Mouse (Mus musculus) heart, embryonic 10.5 days (tissue): ENCODE results near the gene Limk1. TPM values are rescaled to one million over a fixed set of nuclear protein-coding genes. Genes with fewer than 3 reads are reported as not detected.
"Not testable (repeated sequence)": the region's sequence is repeated elsewhere in the genome, so short reads cannot be mapped to it uniquely, and the experiment has no call there.

Experiments used
- DNase-seq: peaks from one replicate; pipeline ENCODE4 v3.0.0-alpha.2; 2017; ENCODE audit warnings: low spot score
- H3K27ac ChIP-seq: fragments of 300-500 bp; sonication (generic); 2 replicates; pipeline ENCODE4 v1.5.1; 2016; ENCODE audit warnings: mild to moderate bottlenecking
- H3K27me3 ChIP-seq: fragments of 300-500 bp; sonication (generic); 2 replicates; pipeline ENCODE4 v1.6.1; 2016; ENCODE audit warnings: mild to moderate bottlenecking; ENCODE audit not compliant: poor library complexity, insufficient read depth, severe bottlenecking
- H3K36me3 ChIP-seq: fragments of 300-500 bp; sonication (generic); 2 replicates; pipeline ENCODE4 v1.6.1; 2016; ENCODE audit warnings: mild to moderate bottlenecking, moderate library complexity
- H3K4me1 ChIP-seq: fragments of 300-500 bp; sonication (generic); 2 replicates; pipeline ENCODE4 v1.6.1; 2016; ENCODE audit warnings: mild to moderate bottlenecking
- H3K4me3 ChIP-seq: fragments of 300-500 bp; sonication (generic); 2 replicates; pipeline ENCODE4 v1.5.1; 2016; ENCODE audit warnings: mild to moderate bottlenecking, moderate library complexity
- H3K9me3 ChIP-seq: fragments of 300-500 bp; sonication (generic); 2 replicates; pipeline ENCODE4 v1.6.1; 2016; ENCODE audit warnings: mild to moderate bottlenecking, moderate library complexity
- WGBS: fragments of 180-500 bp; shearing (Covaris S2); methylation state at CpG from one replicate; pipeline ENCODE4 v1.1.7; 2016; 5-methylcytosine and 5-hydroxymethylcytosine counted together
- polyA plus RNA-seq: library from polyadenylated mRNA; unstranded; fragments of >200 nt; fragmentation: Nextera tagmentation; extraction: Ambion mirVana; gene quantifications from 2 replicates; pipeline ENCODE4 v1.2.1, GENCODE M21; 2016

Gene Limk1
- polyA plus RNA-seq, 1 experiment from 2014 or later, result 4.7 TPM

GRCm38 (mm10) chr5:134674977-134675376, 13.4 kb downstream of the Limk1 start:
- WGBS, result 51% methylated on average over 5 of the region's 5 CpGs
- 0 out of 2 replicates have a peak, but pooled peaks cover 4% of the 10 kb centered on the region for H3K27me3 ChIP-seq
- H3K36me3 ChIP-seq, result peaks cover 21% of the 10 kb centered on the region
- peak overlapping the region; percentile 92; the same call in 1 of the 2 replicates for H3K27ac ChIP-seq
- peaks cover 53% of the 10 kb centered on the region for H3K4me1 ChIP-seq
- no peak for DNase-seq
- no peaks in the 10 kb centered on the region for H3K9me3 ChIP-seq
- H3K4me3 ChIP-seq, result no peak overlapping the region

GRCm38 (mm10) chr5:134672611-134673010, 15.8 kb downstream of the Limk1 start:
- Histone ChIP-seq H3K9me3 (no peaks in the 10 kb centered on the region), H3K27ac (no peak overlapping the region), H3K27me3 (no peaks in the 10 kb centered on the region), H3K4me1 (peaks cover 35% of the 10 kb centered on the region), H3K4me3 (no peak overlapping the region), H3K36me3 (peaks cover 33% of the 10 kb centered on the region)
- no peak for DNase-seq
- 92% methylated on average over 6 of the region's 6 CpGs for WGBS

GRCm38 (mm10) chr5:134672198-134672516, 16.2 kb downstream of the Limk1 start:
- Histone ChIP-seq H3K9me3 (no peaks in the 10 kb centered on the region), H3K36me3 (peaks cover 37% of the 10 kb centered on the region), H3K4me3 (no peak overlapping the region), H3K27ac (no peak overlapping the region), H3K27me3 (no peaks in the 10 kb centered on the region), H3K4me1 (peaks cover 30% of the 10 kb centered on the region)
- DNase-seq, result no peak
- WGBS, result 89% methylated on average over 1 of the region's 1 CpGs

GRCm38 (mm10) chr5:134671335-134672197, 16.8 kb downstream of the Limk1 start:
- H3K36me3 ChIP-seq, result peaks cover 37% of the 10 kb centered on the region
- DNase-seq, result no peak
- H3K27me3 ChIP-seq, result no peaks in the 10 kb centered on the region
- peaks cover 24% of the 10 kb centered on the region for H3K4me1 ChIP-seq
- no peaks in the 10 kb centered on the region for H3K9me3 ChIP-seq
- H3K4me3 ChIP-seq, result no peak overlapping the region
- WGBS, result 80% methylated on average over 17 of the region's 17 CpGs
- peak overlapping the region; percentile 29; the same call in 1 of the 2 replicates for H3K27ac ChIP-seq

- Histone ChIP-seq H3K9me3 (no peaks in the 10 kb centered on the region), H3K4me1 (peaks cover 5% of the 10 kb centered on the region; the same call in 1 of the 2 replicates), H3K27me3 (no peaks in the 10 kb centered on the region), H3K36me3 (peaks cover 54% of the 10 kb centered on the region), H3K27ac (no peak overlapping the region), H3K4me3 (no peak overlapping the region)
- WGBS, result 75% methylated on average over 20 of the region's 20 CpGs
- DNase-seq, result no peak
Measured at GRCm38 (mm10) chr5:134669001-134669708, 19.2 kb downstream of the Limk1 start.

GRCm38 (mm10) chr5:134668495-134668894, 19.9 kb downstream of the Limk1 start:
- DNase-seq, result no peak
- Histone ChIP-seq H3K4me1 (peaks cover 5% of the 10 kb centered on the region; the same call in 1 of the 2 replicates), H3K9me3 (no peaks in the 10 kb centered on the region), H3K36me3 (peaks cover 58% of the 10 kb centered on the region), H3K27ac (no peak overlapping the region), H3K27me3 (no peaks in the 10 kb centered on the region), H3K4me3 (no peak overlapping the region)
- 30% methylated on average over 8 of the region's 8 CpGs for WGBS

- no peaks in the 10 kb centered on the region for H3K27me3 ChIP-seq
- WGBS, result 75% methylated on average over 4 of the region's 4 CpGs
- H3K27ac ChIP-seq, result no peak overlapping the region
- peaks cover 32% of the 10 kb centered on the region for H3K36me3 ChIP-seq
- no peak for DNase-seq
- peaks cover 3% of the 10 kb centered on the region; the same call in 1 of the 2 replicates for H3K4me1 ChIP-seq
- no peaks in the 10 kb centered on the region for H3K9me3 ChIP-seq
- H3K4me3 ChIP-seq, result no peak overlapping the region
Measured at GRCm38 (mm10) chr5:134656708-134657107, 31.7 kb downstream of the Limk1 start.

GRCm38 (mm10) chr5:134652015-134652414, 36.4 kb downstream of the Limk1 start:
- Histone ChIP-seq H3K27me3 (no peaks in the 10 kb centered on the region), H3K36me3 (peaks cover 4% of the 10 kb centered on the region), H3K4me3 (no peak overlapping the region), H3K4me1 (no peaks in the 10 kb centered on the region), H3K27ac (no peak overlapping the region), H3K9me3 (no peaks in the 10 kb centered on the region)
- no peak for DNase-seq
- 59% methylated on average over 7 of the region's 7 CpGs for WGBS

GRCm38 (mm10) chr5:134650926-134651325, 37.5 kb downstream of the Limk1 start:
- Histone ChIP-seq H3K4me3 (no peak overlapping the region), H3K27me3 (no peaks in the 10 kb centered on the region), H3K36me3 (no peaks in the 10 kb centered on the region), H3K4me1 (no peaks in the 10 kb centered on the region), H3K9me3 (no peaks in the 10 kb centered on the region), H3K27ac (no peak overlapping the region)
- 42% methylated on average over 5 of the region's 5 CpGs for WGBS
- DNase-seq, result no peak

GRCm38 (mm10) chr5:134648976-134649375, 39.4 kb downstream of the Limk1 start:
- H3K27ac ChIP-seq, H3K4me1 ChIP-seq, H3K9me3 ChIP-seq, H3K4me3 ChIP-seq, H3K36me3 ChIP-seq, DNase-seq, H3K27me3 ChIP-seq: not testable (repeated sequence)
- 76% methylated on average over 4 of the region's 4 CpGs for WGBS

- DNase-seq, result no peak
- WGBS, result 66% methylated on average over 2 of the region's 2 CpGs
- Histone ChIP-seq H3K36me3 (no peaks in the 10 kb centered on the region), H3K27me3 (no peaks in the 10 kb centered on the region), H3K9me3 (no peaks in the 10 kb centered on the region), H3K4me3 (no peak overlapping the region), H3K27ac (no peak overlapping the region), H3K4me1 (peaks cover 6% of the 10 kb centered on the region; the same call in 1 of the 2 replicates)
Measured at GRCm38 (mm10) chr5:134647394-134647793, 41.0 kb downstream of the Limk1 start.

- Histone ChIP-seq H3K36me3 (no peaks in the 10 kb centered on the region), H3K27ac (no peak overlapping the region), H3K27me3 (no peaks in the 10 kb centered on the region), H3K4me3 (no peak overlapping the region), H3K9me3 (no peaks in the 10 kb centered on the region), H3K4me1 (peaks cover 6% of the 10 kb centered on the region; the same call in 1 of the 2 replicates)
- 66% methylated on average over 4 of the region's 4 CpGs for WGBS
- no peak for DNase-seq
Measured at GRCm38 (mm10) chr5:134646461-134646860, 41.9 kb downstream of the Limk1 start.

- Histone ChIP-seq H3K27me3 (no peaks in the 10 kb centered on the region), H3K4me3 (no peak overlapping the region), H3K4me1 (peaks cover 6% of the 10 kb centered on the region; the same call in 1 of the 2 replicates), H3K36me3 (no peaks in the 10 kb centered on the region), H3K9me3 (no peaks in the 10 kb centered on the region), H3K27ac (no peak overlapping the region)
- no peak for DNase-seq
- 55% methylated on average over 8 of the region's 8 CpGs for WGBS
Measured at GRCm38 (mm10) chr5:134644643-134645118, 43.7 kb downstream of the Limk1 start.
